Mouse (Mus musculus) layer of hippocampus, postnatal 25 days (tissue): ENCODE data around the gene Tlx2. TPM values are rescaled to one million over a fixed set of nuclear protein-coding genes. Genes with fewer than 3 reads are reported as not detected.

ENCODE experiments used
- DNase-seq, 2 experiments: peaks; one replicate each; pipeline ENCODE4 v3.0.0; 2022; ENCODE audit warnings: mixed read lengths in 2 of 2, low spot score in 1 of 2; ENCODE audit errors: extremely low spot score in 1 of 2
- total RNA-seq, 2 experiments: library from RNA; stranded (reverse); gene quantifications; 2 replicates each; pipeline ENCODE4 v1.2.3; 2021

Gene Tlx2
- not detected for total RNA-seq

DNA sequence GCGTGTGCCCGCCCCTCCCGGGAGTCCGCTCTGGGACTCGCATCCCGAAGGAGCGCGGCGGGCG is at the start of gene Tlx2:
TSS of gene Tlx2 (minus strand) at position 47 of the 64 bp plus-strand sequence.
- DNase-seq, result no peak

DNA sequence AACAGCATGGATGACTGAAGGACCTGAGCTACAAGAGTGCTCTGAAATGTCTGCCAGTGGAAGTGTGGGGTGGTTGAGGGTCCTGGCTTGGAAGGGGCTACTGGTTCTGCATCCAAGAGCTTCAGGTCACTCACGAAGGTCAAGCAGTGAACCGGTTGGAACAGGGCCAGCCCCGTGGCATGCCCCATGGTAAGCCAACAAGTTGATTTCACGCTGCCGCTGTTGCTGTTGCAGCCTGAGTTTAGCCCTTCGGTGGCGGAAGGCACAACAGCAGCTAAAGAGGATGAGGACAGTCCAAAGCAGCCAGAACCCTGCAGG is 49.6 kb upstream of the Tlx2 start:
- no peak for DNase-seq

DNA sequence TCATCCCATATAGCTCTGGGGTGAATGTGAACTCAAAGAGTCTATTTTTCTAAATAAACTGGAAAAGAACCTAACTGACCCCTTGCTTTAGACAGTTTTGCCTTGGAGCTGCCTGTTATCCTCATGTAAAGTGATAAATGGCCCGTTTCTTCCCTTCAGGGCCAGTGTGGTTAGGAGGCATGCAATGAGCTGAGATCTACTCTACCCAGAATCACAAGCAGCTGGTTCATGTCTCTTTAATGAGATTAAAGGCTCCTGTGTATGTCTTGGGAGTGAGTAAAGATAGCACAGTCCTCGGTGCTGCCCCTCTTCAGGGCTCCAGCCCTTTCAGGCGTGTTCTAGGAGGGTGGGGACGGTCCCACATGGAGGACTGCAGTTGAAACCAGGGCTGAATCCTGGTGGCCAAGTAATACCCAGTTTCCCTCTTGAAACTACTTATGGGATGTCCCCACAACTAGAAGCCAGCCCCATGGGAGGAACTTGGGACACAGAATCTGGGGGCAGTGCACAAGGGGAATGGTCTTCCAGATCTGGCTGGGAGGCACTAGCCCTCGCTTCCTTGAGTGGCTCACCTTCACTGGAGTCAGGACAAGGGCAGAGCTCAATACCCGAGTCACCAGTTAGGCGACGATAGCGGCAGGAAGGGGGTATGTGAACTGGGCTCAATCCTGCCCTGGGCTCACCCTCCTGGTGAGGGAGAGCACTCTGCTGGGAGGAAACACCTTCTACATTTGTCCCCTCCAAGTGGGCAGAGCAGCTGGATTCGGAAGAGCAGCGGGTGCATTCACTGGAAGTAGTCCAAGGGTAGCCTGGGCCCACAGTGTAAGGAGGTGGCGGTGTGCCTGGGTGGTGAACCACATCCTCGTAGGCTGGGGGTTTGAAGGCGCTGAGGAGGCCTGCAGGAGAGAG is 49.0 kb upstream of the Tlx2 start:
- no peak for DNase-seq

DNA sequence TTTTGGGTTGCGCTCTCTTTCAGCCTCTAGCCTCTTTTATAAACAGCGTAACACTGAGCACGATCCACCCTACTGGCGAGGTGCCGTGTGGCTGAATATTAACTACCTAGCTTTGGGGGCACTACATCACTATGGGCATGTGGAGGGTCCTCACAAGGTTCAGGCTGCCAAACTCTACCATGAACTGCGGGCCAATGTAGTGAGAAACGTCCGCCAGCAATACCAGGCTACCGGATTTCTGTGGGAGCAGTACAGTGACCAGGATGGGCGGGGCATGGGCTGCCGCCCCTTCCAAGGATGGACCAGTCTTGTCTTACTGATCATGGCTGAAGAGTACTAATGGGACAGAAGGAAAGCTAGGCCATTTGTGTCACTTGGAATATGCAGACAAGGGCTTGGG is 48.3 kb upstream of the Tlx2 start:
- no peak for DNase-seq

DNA sequence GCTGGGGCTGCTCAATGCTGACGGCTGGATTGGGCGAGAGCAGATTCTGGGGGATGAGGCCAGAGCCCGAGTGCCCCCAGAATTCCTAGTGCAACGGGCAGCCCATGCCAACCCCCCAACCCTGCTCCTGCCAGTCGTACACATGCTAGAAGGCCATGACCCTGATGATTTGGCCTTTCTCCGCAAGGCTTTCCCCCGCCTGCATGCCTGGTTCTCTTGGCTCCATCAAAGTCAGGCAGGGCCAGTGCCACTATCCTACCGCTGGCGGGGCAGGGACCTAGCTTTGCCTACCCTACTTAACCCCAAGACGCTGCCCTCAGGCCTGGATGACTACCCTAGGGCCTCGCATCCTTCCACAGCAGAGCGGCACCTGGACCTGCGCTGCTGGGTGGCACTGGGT is 47.5 kb upstream of the Tlx2 start:
- DNase-seq, result no peak

DNA sequence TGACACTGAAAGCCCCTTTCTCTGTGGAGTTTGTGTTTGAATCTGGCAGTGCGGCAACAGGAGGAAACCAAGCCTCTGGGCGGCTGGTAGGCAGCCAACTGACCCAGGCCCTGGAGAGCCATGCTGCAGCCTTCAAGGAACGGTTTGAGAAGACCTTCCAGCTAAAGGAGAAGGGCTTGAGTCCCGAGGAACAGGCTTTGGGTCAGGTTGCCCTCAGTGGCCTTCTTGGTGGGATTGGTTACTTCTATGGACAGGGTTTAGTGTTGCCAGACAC is 47.0 kb upstream of the Tlx2 start:
- DNase-seq, result no peak

DNA sequence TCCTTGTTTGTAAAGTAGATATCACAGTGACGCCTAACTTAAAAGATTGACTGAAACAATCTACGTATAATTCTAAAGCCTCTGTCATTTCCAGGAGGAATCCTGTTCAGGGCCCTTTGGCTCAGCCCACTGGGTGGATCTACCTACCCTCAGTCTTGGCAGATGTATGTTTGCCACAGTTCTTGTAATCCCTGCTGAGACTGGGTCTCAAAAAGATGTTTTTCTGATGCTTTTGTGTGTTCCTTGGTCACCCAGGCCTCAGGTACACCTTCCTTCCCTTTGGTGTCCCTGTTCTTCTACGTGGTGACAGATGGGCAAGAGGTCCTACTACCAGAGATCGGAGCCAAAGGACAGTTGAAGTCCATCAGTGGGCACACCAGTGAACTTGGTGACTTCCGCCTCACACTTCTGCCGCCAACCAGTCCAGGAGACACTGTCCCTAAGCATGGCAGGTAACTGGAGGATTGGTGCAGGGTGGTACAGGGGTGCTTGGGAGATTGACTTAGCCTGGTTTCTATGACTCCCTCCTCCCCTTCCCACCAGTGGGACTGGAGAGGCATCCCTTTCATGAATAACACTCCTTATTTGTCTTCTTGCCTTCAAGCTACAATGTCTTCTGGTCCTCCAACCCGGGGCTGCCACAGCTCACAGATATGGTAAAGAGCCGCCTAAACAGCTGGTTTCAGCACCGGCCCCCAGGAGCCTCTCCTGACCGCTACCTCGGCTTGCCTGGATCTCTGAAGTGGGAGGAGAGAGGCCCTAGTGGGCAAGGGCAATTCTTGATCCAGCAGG is 46.5 kb upstream of the Tlx2 start:
- DNase-seq, result no peak

DNA sequence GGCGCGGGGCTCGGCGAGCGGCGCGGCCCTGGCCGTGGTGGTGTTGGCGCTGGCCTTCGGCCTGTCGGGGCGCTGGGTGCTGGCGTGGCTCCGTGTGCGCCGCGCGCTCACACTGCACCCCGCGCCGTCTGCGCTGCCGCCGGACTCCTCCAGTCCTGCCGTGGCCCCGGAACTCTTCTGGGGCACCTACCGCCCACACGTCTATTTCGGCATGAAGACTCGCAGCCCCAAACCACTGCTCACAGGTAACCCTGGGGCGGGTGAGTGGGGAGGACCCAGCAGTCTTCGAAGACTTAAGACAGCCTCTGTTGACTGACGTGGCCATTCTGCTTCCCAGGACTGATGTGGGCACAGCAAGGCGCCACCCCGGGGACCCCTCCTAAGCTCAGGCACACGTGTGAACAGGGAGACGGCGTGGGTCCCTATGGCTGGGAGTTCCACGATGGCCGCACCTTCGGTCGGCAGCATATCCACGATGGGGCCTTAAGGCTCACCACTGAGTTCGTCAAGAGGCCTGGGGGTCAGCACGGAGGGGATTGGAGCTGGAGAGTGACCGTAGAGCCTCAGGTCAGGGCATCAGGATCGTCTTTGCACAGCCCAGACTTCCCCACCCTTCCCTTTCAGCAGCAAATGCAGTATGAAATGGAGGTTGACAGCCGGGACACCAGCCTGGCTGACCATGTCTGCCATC is 45.7 kb upstream of the Tlx2 start:
- no peak for DNase-seq

DNA sequence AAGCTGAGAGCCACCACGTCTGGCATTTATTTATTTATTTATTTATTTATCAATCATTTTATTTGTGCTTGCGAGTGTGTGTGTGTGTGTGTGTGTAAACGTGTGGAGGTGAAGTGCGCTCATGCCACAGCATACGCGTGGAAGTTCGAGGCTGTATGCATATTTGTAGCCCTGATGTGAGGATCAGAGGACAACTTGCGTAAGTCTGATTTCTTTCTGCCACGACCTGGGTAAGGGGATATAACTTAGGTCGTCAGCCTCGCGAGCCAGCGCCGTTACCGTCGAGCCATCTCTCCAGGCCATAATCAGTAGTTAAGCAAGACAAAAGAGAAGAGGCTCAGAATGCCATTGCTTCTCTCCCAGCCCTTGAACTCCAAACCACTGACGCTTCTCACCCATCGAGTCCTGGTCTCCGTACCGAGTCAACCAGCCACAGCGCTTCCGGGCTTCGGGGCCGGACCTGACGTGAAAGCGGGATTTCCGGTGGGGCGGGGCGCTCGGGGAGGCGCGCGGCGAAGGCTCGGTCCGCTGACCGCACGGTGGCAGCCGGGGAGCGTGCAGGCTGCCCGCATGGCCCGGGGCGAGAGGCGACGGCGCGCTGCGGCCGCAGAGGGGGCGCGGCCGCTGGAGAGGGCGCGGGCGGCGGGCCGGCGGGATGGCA is 45.0 kb upstream of the Tlx2 start, which contains the start of gene Mogs:
TSS of gene Mogs (plus strand) at position 486 of the 661 bp plus-strand sequence.
- DNase-seq, result peak; percentile 85 to 88

DNA sequence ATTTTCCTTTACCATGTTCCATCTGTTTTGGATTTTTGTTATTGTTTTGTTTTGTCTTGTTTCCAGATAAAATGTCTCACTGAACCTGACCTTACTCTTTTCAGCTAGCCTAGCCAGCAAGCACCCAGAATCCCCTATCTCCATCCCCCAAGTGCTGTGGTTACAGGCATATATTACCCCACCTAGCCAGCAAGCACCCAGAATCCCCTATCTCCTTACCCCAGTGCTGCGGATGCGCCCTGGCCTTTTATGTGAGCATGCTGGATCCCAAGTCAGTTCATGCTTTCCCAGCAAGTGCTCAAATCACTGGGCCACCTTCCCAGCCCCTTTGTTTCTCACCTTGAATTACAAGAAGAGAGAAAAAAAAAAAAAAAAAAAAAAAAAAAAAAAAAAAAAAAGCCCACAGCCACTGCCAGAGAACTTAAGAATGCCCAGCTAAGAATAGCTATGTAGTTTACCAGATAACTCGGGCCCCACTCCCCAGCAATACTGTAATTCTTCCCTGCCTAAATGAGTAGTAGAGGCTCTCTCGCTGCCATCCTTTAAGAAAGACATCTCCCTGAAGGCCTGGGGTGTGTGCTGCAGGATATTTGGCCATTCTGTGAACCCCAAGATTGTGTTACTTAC is 41.5 kb upstream of the Tlx2 start:
- no peak for DNase-seq

DNA sequence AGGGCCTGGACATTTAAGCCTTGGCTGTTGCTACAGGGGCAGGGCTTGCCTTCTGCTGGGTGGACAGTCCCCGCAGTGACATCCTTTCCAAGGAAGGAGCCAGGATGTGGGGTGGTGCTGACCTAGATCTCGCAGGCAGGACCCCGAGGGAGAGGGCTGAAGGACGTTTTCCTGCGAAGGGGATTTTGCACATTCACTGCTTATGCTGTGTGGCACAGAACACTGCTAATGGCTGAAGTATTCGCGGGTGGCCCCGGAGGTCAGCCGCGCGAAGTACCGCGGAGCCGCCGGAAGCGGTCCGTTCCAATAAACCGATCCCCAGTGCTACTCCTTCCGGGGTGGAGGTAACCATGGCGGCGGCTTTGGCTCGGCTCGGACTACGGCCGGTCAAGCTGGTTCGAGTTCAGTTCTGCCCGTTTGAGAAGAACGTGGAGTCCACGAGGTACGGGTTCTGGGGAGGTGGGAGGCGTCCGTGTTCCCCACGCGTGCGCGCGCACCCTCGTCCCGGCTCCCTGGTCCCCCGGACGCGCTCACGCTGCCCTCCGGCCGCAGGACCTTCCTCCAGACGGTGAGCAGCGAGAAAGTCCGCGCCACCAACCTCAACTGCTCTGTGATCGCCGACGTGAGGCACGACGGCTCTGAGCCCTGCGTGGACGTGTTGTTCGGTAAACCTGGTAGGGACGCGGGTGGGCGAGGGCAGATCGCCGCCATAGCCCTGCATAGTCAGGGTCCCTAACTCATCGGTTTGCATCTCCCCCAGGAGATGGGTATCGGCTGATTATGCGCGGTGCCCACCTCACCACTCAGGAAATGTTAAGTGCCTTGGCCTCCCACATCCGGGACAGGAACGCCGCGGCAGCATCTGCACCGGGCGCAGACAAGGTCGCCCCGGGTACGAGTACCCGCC is 38.9 kb upstream of the Tlx2 start, which contains the start of gene Mrpl53:
TSS of gene Mrpl53 (plus strand) at position 279 of the 907 bp plus-strand sequence.
- peak; percentile 76 to 82 for DNase-seq

DNA sequence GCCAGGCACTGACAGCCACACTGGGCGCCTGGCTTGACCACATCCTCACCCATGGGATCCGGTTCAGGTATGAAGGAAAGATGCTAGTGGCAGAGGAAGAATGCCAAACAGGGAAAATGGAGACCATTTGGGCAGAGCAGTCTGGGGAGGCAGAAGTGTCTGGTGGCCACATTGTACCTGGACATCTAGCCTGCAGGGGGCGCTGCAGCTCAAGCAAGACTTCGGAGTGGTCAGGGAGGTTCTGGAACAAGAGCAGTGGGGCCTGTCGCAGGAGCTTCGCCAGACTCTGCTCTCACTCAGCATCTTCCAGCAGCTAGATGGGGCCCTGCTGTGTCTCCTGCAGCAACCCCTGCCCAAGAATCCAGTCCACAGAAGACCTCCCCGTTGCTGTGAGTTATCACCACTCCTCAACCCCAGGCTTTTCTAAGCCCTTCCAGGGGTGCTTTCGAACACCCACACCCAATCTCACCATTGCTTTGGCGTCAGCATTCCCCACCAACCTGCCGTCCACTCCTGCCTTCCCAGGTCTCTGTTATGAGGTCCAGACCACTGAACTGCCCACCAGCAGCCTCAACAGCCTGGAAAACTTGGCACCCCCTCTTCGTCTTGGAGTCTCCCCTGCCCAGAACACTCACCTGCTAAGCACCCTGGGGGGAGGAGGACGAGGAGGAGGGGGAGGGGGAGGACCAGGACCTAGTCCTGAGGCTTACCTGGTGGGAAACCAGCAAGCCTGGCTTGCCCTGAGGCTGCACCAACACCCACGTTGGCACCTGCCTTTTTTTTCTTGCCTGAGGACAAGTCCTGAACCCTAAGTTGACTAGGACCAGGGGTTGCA is 37.7 kb upstream of the Tlx2 start:
- peak; percentile 60 to 70 for DNase-seq

DNA sequence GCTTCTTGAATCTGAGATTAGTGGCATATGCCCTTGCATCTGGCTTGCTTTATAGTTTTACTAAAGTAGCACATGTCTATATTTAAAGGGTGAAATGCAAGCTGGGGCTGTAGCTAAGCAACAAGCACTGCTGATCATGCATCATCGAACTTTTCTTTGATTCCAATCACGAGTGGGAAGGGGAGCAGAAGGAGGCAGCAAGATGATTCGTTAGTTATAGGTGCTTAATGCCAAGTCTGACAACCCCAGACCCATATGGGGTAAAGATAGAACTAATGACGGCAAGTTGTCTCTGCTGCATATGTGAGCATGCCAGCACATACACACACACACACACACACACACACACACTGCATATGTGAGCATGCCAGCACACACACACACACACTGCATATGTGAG is 34.1 kb upstream of the Tlx2 start:
- no peak for DNase-seq

DNA sequence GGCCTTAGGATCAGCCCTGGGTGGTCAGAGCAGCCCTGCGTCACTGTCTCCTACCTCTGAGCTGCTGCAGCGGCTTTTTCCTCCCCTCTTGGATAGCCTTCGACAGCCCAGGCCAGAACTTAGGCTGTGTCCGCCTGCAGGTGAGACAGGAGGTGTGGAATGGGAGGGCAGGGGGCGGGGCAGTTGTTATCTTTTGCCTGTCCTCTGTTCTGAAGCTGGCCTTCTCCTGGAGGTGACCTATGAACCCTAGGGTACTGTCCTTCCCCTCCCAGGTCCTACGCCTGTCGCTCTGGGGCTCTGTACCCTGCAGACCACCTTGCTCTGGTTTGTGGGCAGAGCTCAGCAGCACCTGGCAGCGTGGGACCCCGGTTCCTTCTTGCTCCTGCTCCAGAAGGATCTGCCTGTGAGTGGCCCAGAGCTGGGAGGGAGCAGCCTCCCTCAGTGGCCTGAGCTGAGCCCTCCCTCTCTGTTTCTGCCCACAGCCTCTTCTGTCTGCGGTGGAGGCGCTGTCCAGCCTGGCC is 33.1 kb upstream of the Tlx2 start:
- no peak for DNase-seq

DNA sequence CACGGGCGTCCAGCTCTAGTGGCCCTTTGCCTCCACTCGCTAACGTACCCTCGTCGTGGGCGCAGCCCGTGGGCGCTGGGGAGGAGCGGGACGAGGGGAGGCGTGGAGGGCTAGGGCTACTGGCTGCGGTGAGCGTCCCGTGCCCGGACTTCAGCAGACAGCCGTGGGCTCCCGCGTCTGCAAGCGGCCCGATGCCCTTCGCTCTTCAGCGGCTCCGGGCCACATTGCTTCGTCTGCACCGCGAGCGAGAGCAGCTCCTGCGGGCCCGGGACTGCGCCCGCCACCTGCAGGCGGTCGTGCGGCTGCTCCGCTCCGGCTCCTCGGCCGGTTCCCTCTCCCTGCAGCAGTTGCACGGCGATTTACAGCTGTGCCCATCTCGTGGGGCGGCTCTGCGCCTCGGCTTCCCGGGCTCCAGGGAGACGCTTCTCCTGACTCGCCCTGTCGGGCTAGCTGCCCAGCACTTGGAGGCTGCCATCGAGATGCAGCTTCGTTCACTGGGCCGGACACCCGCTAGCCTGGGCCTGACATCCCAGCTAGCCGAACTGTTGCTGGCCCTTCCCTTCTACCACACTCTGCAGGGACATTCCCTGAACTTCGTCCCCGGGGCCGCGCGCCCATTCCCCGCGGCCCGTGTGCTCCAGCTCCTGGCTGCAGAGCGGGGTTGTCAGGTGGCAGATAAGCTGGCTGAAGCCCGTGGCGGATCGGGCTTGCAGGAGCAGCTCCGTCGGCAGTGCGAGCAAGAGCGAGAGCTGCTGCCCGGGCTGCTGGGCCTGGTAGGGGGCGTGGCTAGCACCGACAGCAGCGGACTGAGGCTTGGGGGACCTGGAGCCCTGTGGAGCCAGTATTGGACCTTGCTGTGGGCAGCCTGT is 31.8 kb upstream of the Tlx2 start:
- peak; percentile 43 to 55 for DNase-seq

DNA sequence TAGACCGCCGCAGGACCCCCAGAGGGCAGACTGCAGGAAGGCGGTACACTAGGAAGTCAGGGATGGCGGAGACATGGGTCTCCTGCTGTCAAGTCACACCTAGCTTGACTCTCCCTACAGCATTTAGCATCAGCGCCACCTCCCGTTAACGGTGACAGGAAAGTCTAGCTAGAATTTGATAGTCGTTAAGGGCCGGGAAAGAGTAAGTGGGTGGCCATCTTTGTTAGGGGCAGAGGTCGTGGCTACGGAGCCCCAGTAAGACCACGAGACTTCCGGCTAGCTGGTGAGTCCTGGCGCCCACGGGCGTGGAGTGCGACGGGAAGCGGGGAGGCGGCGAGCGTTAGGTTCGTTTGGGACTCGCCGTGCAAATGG is 31.2 kb upstream of the Tlx2 start, which contains the start of the genes Ccdc142 and Gm42688:
TSS of gene Ccdc142 (plus strand) at position 286 of the 372 bp plus-strand sequence.
TSS of gene Gm42688 (plus strand) at position 302 of the 372 bp plus-strand sequence.
- DNase-seq, result peak; percentile 72 to 73

DNA sequence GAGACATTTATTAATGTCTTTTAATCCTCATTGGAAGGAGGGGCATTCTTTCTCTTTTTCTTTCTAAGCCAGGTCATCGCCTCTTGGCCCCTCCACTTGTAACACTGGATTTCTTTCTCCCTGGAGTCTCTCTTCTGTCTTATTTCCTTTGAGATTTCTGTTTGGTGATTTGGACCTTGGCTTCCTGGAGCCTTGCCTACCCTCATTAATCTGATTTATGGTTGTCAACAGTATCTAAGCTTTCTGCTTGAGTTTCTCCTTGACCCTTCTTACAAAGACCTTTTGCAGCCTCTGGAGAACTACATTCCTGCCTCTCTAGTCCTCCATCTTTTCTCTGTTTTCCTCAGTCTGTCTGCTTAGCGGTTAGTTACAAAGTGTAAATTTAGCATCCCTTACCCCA is 28.3 kb upstream of the Tlx2 start:
- no peak for DNase-seq

DNA sequence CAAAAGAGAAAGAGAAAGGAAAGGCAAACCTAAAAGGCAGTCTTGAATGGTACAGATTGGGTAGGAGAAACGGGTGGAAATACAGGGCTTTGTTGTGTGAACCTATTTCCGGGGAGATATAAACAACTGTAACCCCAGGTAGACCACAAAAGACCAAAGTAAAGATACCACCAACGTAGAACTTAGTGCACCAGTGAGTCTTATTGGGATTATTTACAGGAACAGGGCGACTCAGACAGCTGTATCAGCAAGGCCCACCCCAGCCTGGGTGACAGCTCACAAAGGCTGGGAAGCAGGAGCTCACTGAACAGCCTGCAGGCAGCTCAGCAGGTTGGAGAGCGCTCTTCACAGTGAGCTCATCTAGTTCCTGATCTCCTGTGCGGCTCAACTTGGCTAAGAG is 25.9 kb upstream of the Tlx2 start:
- DNase-seq, result no peak
